Mouse (Mus musculus) Patski (cell line): ENCODE results near the gene Tbcd. TPM values are rescaled to one million over a fixed set of nuclear protein-coding genes. Genes with fewer than 3 reads are reported as not detected.

ENCODE experiments used
- ATAC-seq: fragments of 100-300 bp; one replicate; pipeline ENCODE4 v1.8.0; 2021
- CTCF ChIA-PET: fragments of 350-600 bp; sonication (Branson Sonifier 250); formaldehyde crosslinking; loops from one replicate; lab custom pipeline; 2022; ENCODE audit warnings: inconsistent platforms; lab: Charles Lee
- POLR2A ChIA-PET: fragments of 350-600 bp; sonication (Branson Sonifier 250); formaldehyde crosslinking; loops from one replicate; lab custom pipeline; 2022; ENCODE audit warnings: antibody characterized with exemption, inconsistent platforms; lab: Charles Lee
- DNase-seq: peaks from one replicate; pipeline ENCODE4 v3.0.0-alpha.2; 2011; ENCODE audit warnings: low read depth, low spot score
- H3K27me3 ChIP-seq: fragments of 371-371 bp; one replicate; pipeline ENCODE4 v1.5.1; 2021
- CTCF ChIP-seq: fragments of 100-300 bp; IDR thresholded peaks from one replicate; pipeline ENCODE4 v1.5.1; 2021
- in situ Hi-C: fragments of 300-500 bp; cut with MboI; formaldehyde crosslinking; loops from 3 replicates; pipeline ENCODE4 v1.11.1; 2018; ENCODE audit warnings: low pct_unique_long_range_greater_than_20kb, mixed read lengths
- polyA plus RNA-seq: library from polyadenylated mRNA; unstranded; gene quantifications from one replicate; pipeline ENCODE4 v1.2.3, GENCODE M21; 2021

Tbcd gene
- polyA plus RNA-seq, 1 experiment from 2014 or later: 57.5 TPM

DNA sequence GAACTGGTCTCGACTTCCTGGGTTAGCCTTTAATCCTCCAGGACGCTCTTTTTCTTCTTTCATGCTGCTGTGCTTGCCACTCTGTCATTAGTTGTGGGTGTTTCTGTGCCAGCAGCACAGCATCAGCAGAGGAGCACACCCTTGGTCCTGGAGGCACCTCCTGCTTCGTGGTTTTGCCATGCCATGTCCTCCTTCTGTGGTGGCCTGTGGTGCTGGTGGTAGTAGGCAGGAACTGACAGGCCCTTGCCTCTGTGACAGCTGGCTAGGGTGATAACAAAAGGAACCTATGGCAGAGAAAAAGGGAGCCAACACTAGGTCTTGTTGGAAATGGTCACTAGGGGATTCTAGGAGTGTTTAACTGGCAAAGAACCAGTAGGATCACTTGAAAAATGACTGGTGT, 78.0 kb downstream of the Tbcd start:
- TF ChIP-seq CTCF: no peak
- no peak for ATAC-seq
- CTCF ChIA-PET: no interaction called here
- no peaks in the 10 kb centered on the region for H3K27me3 ChIP-seq
- in situ Hi-C loops: no loop called here
- POLR2A ChIA-PET: no interaction called here
- no peak for DNase-seq

DNA sequence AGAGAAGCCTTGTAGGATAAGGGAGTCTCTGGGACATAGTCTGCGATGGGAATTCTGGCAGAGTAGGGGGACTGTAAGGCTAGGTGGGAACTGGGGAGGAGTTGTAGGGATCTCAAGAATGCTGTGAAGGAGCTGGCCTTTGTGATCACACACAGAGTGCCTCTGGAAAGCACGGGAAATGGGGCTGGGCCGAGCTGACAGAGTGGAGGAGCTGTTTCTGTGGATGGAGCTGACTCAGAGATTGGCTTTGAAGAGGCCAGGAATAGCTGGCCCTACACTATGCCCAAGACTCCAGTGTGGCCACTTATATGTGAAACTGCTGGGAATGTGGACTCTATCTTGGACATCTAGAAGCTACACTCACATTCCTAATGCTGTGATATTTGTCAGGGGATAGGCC, 84.8 kb downstream of the Tbcd start:
- DNase-seq: no peak
- no peaks in the 10 kb centered on the region for H3K27me3 ChIP-seq
- no peak for TF ChIP-seq CTCF
- POLR2A ChIA-PET: interaction anchor here (0.6 kb wide), 1 partner anchor 200 kb away, joined by 3 read pairs; no protein-coding TSS in a partner anchor
- CTCF ChIA-PET: interaction anchor here (0.9 to 1.6 kb wide), 3 partner anchors 9 to 13 kb away, joined by 3 read pairs; no protein-coding TSS in a partner anchor
- in situ Hi-C loops: no loop called here
- no peak for ATAC-seq

DNA sequence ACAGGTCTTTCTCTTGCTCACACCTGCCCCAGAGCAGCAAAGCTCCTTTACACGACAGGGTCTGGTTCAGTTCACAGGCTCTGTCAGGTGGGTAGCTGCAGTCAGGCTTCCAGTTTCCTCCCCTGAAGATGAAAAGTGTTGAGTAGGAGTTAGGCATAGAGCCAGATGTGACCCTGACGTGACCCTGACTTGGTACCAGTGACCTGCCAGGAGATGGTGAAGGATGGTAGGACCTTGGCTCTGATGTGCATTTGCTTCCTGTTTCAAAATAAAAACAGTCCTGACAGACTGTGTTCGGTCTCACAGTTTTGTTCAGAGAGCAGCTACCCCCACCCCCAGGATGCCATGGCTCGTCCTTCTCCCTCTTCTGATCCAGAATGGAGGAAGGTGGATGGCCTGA, 90.7 kb downstream of the Tbcd start:
- CTCF ChIA-PET: no interaction called here
- DNase-seq: no peak
- in situ Hi-C loops: no loop called here
- no peaks in the 10 kb centered on the region for H3K27me3 ChIP-seq
- no peak for TF ChIP-seq CTCF
- no peak for ATAC-seq
- POLR2A ChIA-PET: no interaction called here

DNA sequence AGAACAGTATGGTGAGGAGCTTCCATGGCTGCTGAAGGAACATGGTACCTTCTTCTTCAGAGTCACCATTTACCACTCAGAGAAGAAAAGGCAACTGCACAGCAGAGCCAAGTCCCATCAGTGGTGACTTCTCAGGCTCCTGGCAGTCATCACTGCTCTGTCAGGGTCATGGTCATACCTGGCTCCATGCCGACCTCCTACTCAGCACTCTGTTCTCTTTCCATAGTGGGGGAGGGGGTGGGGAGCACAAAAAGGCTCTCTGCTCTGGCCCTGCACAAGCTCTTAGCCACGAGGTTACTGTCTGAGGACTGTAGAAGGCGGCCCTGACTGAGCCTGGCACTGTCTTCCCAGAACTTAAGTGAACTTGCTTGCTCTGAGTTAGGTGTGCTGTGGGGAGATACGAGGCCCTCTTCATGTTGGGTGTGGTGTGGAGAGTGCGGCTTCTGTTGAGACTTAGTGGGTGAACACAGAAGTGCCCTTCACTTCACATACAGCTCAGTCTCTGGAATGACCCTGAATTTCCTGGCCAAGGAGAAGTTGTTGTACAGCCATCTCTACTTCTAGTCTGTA, 91.6 kb downstream of the Tbcd start:
- in situ Hi-C loops: no loop called here
- DNase-seq: no peak
- H3K27me3 ChIP-seq: no peaks in the 10 kb centered on the region
- CTCF ChIA-PET: no interaction called here
- POLR2A ChIA-PET: no interaction called here
- no peak for ATAC-seq
- no peak for TF ChIP-seq CTCF

DNA sequence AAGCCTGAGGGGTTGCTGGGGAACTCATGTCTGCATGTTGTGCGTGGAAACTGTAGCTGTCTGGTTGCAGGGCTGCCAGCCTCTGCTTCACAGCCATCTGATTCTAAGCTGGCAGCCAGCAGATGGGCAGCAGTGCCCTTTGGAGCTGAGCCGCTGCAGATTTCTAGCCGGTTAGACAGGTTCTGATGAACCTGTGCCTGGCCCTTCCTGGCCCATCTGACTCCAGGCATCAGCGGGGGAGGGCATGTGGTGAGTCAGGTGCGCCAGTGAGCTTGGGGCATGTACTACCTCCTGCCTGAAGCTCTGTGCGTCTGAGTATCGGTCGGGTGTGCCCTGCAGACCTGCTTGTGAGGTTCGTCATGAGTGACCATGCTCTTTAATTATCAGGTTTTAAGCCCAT, 92.2 kb downstream of the Tbcd start:
- TF ChIP-seq CTCF: no peak
- POLR2A ChIA-PET: no interaction called here
- ATAC-seq: no peak
- H3K27me3 ChIP-seq: no peaks in the 10 kb centered on the region
- DNase-seq: no peak
- in situ Hi-C loops: no loop called here
- CTCF ChIA-PET: no interaction called here

DNA sequence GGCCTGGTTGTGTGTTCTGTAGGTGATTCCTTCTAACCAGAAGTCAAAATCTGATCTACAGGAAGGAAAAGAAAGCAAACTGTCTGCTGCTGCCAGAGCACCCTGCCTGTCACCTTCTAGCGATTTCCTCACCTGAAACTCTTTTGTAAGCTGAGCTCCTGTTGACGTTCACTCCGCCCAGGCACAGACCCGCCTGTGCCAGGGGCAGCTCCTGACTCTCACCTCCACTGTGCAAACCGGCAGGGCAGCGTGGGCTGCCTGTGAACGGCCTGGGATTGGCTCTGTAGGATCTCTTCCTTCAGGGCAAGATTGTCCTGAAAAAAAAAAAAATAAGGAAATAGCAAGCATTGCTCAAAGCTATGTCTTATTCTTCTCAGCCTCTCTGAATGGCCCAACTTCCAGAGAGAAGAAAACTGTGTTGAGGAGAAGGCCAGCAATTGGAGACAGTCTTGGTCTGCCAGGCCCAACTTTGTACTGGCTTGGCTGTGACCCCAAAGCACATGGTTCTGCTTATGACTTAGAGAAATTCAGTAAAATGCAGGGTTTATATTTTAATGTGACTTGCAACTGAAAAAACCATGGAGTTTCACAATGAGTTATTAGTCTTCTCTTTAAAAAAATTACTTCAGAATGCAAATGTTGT, 93.1 kb downstream of the Tbcd start:
- no peak for TF ChIP-seq CTCF
- ChIA-PET CTCF (no interaction called here), POLR2A (no interaction called here)
- DNase-seq (no peak), ATAC-seq (no peak)
- in situ Hi-C loops: no loop called here
- no peaks in the 10 kb centered on the region for H3K27me3 ChIP-seq

DNA sequence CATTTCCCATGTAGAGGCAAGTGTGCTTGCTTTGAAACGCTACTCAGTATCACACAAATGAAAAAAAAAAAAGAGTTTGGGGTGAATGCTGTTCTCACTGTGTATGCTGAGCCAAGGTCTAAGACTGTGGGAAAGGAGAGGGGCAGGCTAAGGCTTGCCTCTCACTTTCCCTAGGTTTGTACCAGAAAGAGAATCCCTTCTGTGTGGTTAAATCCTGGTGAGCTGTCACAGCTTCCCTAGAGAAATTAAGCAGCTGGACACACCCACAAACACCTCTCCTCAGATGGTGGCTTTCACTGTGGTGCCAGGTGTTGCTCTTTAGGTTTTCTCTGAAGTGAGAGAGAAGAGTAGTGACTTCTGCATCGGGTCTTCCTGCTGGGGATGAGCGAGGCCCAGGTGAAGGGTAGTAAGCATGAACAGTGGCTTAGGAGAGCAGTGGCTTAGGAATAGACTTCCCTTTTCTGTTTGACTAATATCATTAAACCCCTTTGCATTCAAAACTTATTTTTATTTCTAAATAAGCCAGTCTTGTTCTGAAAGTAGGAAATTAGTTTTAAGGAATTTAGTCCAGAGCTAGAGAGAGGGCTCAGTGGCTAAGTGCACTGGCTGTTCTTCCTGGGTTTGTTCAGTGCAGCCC, 93.8 kb downstream of the Tbcd start:
- ATAC-seq (no peak), DNase-seq (no peak)
- in situ Hi-C loops: no loop called here
- TF ChIP-seq CTCF: no peak
- no peaks in the 10 kb centered on the region for H3K27me3 ChIP-seq
- CTCF ChIA-PET: interaction anchor here (0.7 kb wide), 1 partner anchor 10 kb away, joined by 3 read pairs; no protein-coding TSS in a partner anchor
- POLR2A ChIA-PET: no interaction called here

DNA sequence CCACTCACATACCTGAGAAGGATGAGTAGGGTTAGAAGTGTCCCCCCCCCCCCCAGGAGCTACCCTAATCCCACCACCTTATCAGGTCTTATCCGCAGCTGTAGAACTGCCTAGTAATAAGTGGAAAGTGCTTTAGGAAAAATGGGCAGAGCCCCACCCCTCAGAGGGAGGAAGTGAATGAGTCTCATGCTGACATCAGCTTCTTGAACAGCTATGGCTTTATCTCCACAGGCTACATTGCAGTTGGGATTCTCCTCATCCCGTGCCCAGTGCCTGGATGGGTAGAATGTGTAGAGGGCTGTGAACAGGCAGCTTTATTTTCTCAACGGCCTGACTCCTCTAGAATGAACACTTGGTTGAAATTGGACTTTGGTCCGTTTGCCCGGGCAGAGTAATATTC, 95.5 kb downstream of the Tbcd start:
- no peak for TF ChIP-seq CTCF
- ChIA-PET POLR2A (no interaction called here), CTCF (interaction anchor here (1.7 kb wide), 1 partner anchor 12 kb away, joined by 5 read pairs; no protein-coding TSS in a partner anchor)
- no peaks in the 10 kb centered on the region for H3K27me3 ChIP-seq
- no peak for ATAC-seq
- in situ Hi-C loops: no loop called here
- DNase-seq: no peak

DNA sequence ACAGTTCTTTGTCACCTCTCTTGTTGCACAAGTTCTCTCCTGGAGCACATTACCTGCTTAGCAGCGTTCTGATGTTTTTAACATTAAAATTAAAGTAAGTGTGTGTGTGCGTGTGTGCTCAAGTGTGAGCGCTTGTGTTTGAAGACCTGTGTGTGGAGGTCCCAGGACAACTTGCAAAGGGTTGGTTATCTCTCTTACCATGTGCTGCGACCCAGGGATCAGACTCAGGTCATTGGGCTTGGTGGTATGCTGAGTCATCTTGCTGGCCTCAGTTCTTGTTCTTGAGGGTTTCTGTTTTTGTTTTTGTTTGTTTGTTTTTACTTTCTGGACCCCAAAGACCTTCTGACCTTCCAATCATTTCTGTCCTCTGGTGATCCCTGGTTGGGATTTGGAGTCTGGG, 96.2 kb downstream of the Tbcd start:
- in situ Hi-C loops: no loop called here
- POLR2A ChIA-PET: interaction anchor here (0.6 kb wide), 1 partner anchor 39 kb away, joined by 4 read pairs; no protein-coding TSS in a partner anchor
- H3K27me3 ChIP-seq: no peaks in the 10 kb centered on the region
- DNase-seq: no peak
- no peak for TF ChIP-seq CTCF
- CTCF ChIA-PET: no interaction called here
- ATAC-seq: no peak

DNA sequence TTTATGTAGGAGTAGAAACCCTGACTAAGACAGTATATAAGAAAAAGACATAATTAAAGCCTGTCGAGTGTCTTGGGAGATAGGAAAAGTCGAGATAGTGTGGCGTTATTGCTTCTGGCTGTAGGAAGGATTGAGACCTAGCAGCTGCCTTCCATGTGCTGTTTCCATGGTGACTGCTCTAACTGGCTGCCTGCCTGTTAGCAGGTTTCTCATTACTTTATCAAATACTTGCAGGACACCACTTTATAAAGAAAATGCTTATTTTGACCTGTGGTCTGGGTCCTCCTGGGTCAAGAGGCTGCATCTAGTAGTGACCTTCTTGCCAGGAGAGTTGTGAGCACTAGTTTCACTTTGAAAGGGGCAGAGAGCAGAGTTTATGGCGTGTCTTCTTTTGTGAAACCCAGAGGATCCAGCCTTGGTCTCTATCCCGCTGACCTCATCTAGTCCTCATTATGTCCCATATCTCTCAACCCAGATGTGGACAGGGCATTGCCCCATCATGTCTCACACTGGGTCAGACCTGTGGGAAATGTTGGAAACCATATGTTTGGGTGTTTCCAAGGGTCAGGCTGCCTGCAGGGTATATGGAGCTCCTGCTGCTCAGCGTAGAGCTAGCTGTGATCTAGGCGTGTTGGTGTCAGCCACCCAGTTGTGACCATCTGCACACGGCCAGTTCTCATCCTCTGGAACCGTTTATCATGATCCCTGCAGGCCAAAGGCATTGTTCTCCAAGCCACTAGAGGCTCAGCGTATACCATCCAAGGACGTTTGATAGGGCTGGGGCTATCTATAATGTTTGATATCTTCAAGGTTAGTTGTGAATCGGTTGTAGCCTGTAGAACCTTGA, 97.5 kb downstream of the Tbcd start:
- DNase-seq (no peak), ATAC-seq (no peak)
- CTCF ChIA-PET: interaction anchor here (1.3 kb wide), 1 partner anchor 33 kb away, joined by 3 read pairs; no protein-coding TSS in a partner anchor
- no peaks in the 10 kb centered on the region for H3K27me3 ChIP-seq
- POLR2A ChIA-PET: no interaction called here
- no peak for TF ChIP-seq CTCF
- in situ Hi-C loops: no loop called here
